8 mouse cellular contexts compared by ENCODE assay signal in genomic region chr3:152193177-152193576, GRCm38 (mm10). TPM values are rescaled to one million over a fixed set of nuclear protein-coding genes. Genes with fewer than 3 reads are reported as not detected.
A peak's percentile ranks its signal among the peaks of the same experiment; 100 is the strongest.
DNase-seq lines count a peak whose midpoint lies in the region; ATAC-seq lines count a peak whose summit lies in the region.

No protein-coding gene starts in this region.

- 2% methylated on average over 7 of the region's 7 CpGs for WGBS in heart, embryonic 15.5 days
- WGBS in hindbrain, embryonic 10.5 days, result 22% methylated on average over 7 of the region's 7 CpGs
- 16% methylated on average over 7 of the region's 7 CpGs for WGBS in midbrain, embryonic 11.5 days

- H3K9ac ChIP-seq in heart, embryonic 15.5 days, result peak overlapping the region; percentile 70
- H3K9ac ChIP-seq in midbrain, embryonic 11.5 days (ENCODE audit: low read length), result peak overlapping the region; percentile 59

- peak overlapping the region; percentile 94 for H3K27ac ChIP-seq in heart, embryonic 15.5 days
- H3K27ac ChIP-seq in hindbrain, embryonic 10.5 days, result peak overlapping the region; percentile 74
- peak overlapping the region; percentile 35; the same call in 1 of the 2 replicates for H3K27ac ChIP-seq in midbrain, embryonic 11.5 days (ENCODE audit: low read depth, low read length)

- H3K4me2 ChIP-seq in heart, embryonic 15.5 days, result peak overlapping the region; percentile 59
- peak overlapping the region; percentile 59 for H3K4me2 ChIP-seq in midbrain, embryonic 11.5 days

- peaks cover 17% of the 10 kb centered on the region for H3K4me1 ChIP-seq in heart, embryonic 15.5 days (replicated peaks)
- peaks cover 16% of the 10 kb centered on the region for H3K4me1 ChIP-seq in hindbrain, embryonic 10.5 days (replicated peaks)
- H3K4me1 ChIP-seq in midbrain, embryonic 11.5 days (ENCODE audit: control insufficient read depth, insufficient read depth, low read length), result peaks cover 3% of the 10 kb centered on the region

- no peak for ATAC-seq in heart, embryonic 15.5 days (replicated peaks; ENCODE audit: insufficient number of reproducible peaks, insufficient read depth, low FRiP score, low read depth)
- no peak; the same call in 1 of the 2 replicates for ATAC-seq in midbrain, embryonic 11.5 days (ENCODE audit: low FRiP score)

- no peaks in the 10 kb centered on the region for H3K36me3 ChIP-seq in heart, embryonic 15.5 days
- no peaks in the 10 kb centered on the region for H3K36me3 ChIP-seq in hindbrain, embryonic 10.5 days
- no peaks in the 10 kb centered on the region for H3K36me3 ChIP-seq in midbrain, embryonic 11.5 days (ENCODE audit: control insufficient read depth, insufficient read depth, low read length)

- no peak for DNase-seq in heart, adult 9 months (ENCODE audit: low spot score in 2 of 2)
- peak; percentile 50 for DNase-seq in Muller cell, postnatal 12 days (ENCODE audit: inconsistent ontology term)
- DNase-seq in hindbrain, embryonic 10.5 days (ENCODE audit: low spot score), result no peak
- DNase-seq in midbrain, embryonic 11.5 days (ENCODE audit: low spot score, missing footprints), result no peak
- no peak for DNase-seq in MN1 (ENCODE audit: low spot score)
- DNase-seq in embryo, embryonic 10.5 days (ENCODE audit: low spot score), result no peak
- DNase-seq in thymus, postnatal 4 days, result no peak

- peak overlapping the region; percentile 69 for H3K4me3 ChIP-seq in heart, embryonic 15.5 days
- H3K4me3 ChIP-seq in hindbrain, embryonic 10.5 days, result peak overlapping the region; percentile 53
- H3K4me3 ChIP-seq in midbrain, embryonic 11.5 days (ENCODE audit: low read depth, low read length), result peak overlapping the region; percentile 37

- no peaks in the 10 kb centered on the region for H3K27me3 ChIP-seq in heart, embryonic 15.5 days
- H3K27me3 ChIP-seq in hindbrain, embryonic 10.5 days (ENCODE audit: insufficient read depth, poor library complexity, severe bottlenecking), result no peaks in the 10 kb centered on the region
- H3K27me3 ChIP-seq in midbrain, embryonic 11.5 days (ENCODE audit: control insufficient read depth, insufficient read depth, low read length), result no peaks in the 10 kb centered on the region

- H3K9me3 ChIP-seq in heart, embryonic 15.5 days (replicated peaks), result no peaks in the 10 kb centered on the region
- no peaks in the 10 kb centered on the region for H3K9me3 ChIP-seq in hindbrain, embryonic 10.5 days
- no peaks in the 10 kb centered on the region for H3K9me3 ChIP-seq in midbrain, embryonic 11.5 days (ENCODE audit: control insufficient read depth, low read length)

RNA-seq across cellular contexts. Expression of gene Dnajb4, which starts 16.9 kb away (rescaled TPM):
- polyA plus RNA-seq in heart, embryonic 15.5 days (2015; fragmentation: Nextera tagmentation; extraction: Ambion mirVana), result 44.4 and 50.3 TPM in 2 replicates
- polyA plus RNA-seq in hindbrain, embryonic 10.5 days (2016; fragmentation: Nextera tagmentation; extraction: Ambion mirVana), result 19.9 and 21.2 TPM in 2 replicates
- 26.6 and 29.0 TPM in 2 replicates for polyA plus RNA-seq in midbrain, embryonic 11.5 days (2014; fragmentation: Nextera tagmentation; extraction: Ambion mirVana)

RNA-seq across cellular contexts. Expression of gene Fubp1, which starts 17.0 kb away (rescaled TPM):
- polyA plus RNA-seq in heart, embryonic 15.5 days (2015; fragmentation: Nextera tagmentation; extraction: Ambion mirVana), result 106 and 115 TPM in 2 replicates
- 321 and 408 TPM in 2 replicates for polyA plus RNA-seq in hindbrain, embryonic 10.5 days (2016; fragmentation: Nextera tagmentation; extraction: Ambion mirVana)
- polyA plus RNA-seq in midbrain, embryonic 11.5 days (2014; fragmentation: Nextera tagmentation; extraction: Ambion mirVana), result 452 and 457 TPM in 2 replicates

RNA-seq across cellular contexts. Expression of gene Gipc2, which starts 27.1 kb away (rescaled TPM):
- 4.6 and 5.0 TPM in 2 replicates for polyA plus RNA-seq in heart, embryonic 15.5 days (2015; fragmentation: Nextera tagmentation; extraction: Ambion mirVana)
- 2.6 and 2.9 TPM in 2 replicates for polyA plus RNA-seq in hindbrain, embryonic 10.5 days (2016; fragmentation: Nextera tagmentation; extraction: Ambion mirVana)
- polyA plus RNA-seq in midbrain, embryonic 11.5 days (2014; fragmentation: Nextera tagmentation; extraction: Ambion mirVana), result 1.5 and 2.1 TPM in 2 replicates

Comparison
In these comparisons a context has a peak if more than half of its experiments do, and no peak if none do; other contexts are left out.
1. H3K27ac ChIP-seq: peak in every context shown above with its lines; median percentile 94 in heart, embryonic 15.5 days; 74 in hindbrain, embryonic 10.5 days; 35 in midbrain, embryonic 11.5 days.